Mouse (Mus musculus) limb, embryonic 11.5 days (tissue): ENCODE measurements around the gene Zfp672. TPM values are rescaled to one million over a fixed set of nuclear protein-coding genes. Genes with fewer than 3 reads are reported as not detected.
"Not testable (repeated sequence)": the region's sequence is repeated elsewhere in the genome, so short reads cannot be mapped to it uniquely, and the experiment has no call there.

Experiments used
- ATAC-seq: fragments of 200-750 bp; cut with Nextera tagmentation; 2 replicates; pipeline ENCODE4 v1.8.0; 2017; ENCODE audit warnings: low read depth; ENCODE audit not compliant: insufficient number of reproducible peaks, low FRiP score, low TSS enrichment
- DNase-seq: peaks from one replicate; pipeline ENCODE4 v3.0.0-alpha.2; 2015; ENCODE audit warnings: low spot score
- H3K27ac ChIP-seq: fragments of 300-500 bp; sonication (generic); replicated peaks from 2 replicates; pipeline ENCODE4 v1.5.1; 2014; ENCODE audit warnings: low read depth, mild to moderate bottlenecking, low read length
- H3K27me3 ChIP-seq: fragments of 300-500 bp; sonication (generic); 2 replicates; pipeline ENCODE4 v1.6.1; 2014; ENCODE audit warnings: mild to moderate bottlenecking, low read length, mixed read lengths; ENCODE audit not compliant: control insufficient read depth, insufficient read depth
- H3K36me3 ChIP-seq: fragments of 300-500 bp; sonication (generic); 2 replicates; pipeline ENCODE4 v1.6.1; 2014; ENCODE audit warnings: mild to moderate bottlenecking, low read length, moderate library complexity, mixed read lengths; ENCODE audit not compliant: control insufficient read depth, insufficient read depth
- H3K4me1 ChIP-seq: fragments of 300-500 bp; sonication (generic); 2 replicates; pipeline ENCODE4 v1.6.1; 2014; ENCODE audit warnings: low read length, mixed read lengths; ENCODE audit not compliant: control insufficient read depth, insufficient read depth
- H3K4me2 ChIP-seq: fragments of 300-500 bp; sonication (generic); 2 replicates; pipeline ENCODE4 v1.6.1; 2014; ENCODE audit warnings: low read depth, mild to moderate bottlenecking, moderate library complexity; ENCODE audit not compliant: severe bottlenecking
- H3K4me3 ChIP-seq: fragments of 300-500 bp; sonication (generic); 2 replicates; pipeline ENCODE4 v1.5.1; 2014; ENCODE audit warnings: low read depth, low read length
- H3K9ac ChIP-seq: fragments of 300-500 bp; sonication (generic); 2 replicates; pipeline ENCODE4 v1.6.1; 2014; ENCODE audit warnings: mild to moderate bottlenecking, low read length
- H3K9me3 ChIP-seq: fragments of 300-500 bp; sonication (generic); 2 replicates; pipeline ENCODE4 v1.6.1; 2016; ENCODE audit warnings: low read length; ENCODE audit not compliant: control insufficient read depth
- WGBS: fragments of 180-500 bp; shearing (Covaris S2); extraction: QIAGEN DNeasy Blood & Tissue Kit; methylation state at CpG from one replicate; pipeline ENCODE4 v1.1.7; 2014; 5-methylcytosine and 5-hydroxymethylcytosine counted together
- polyA plus RNA-seq: library from polyadenylated mRNA; unstranded; fragments of >200 nt; fragmentation: Nextera tagmentation; extraction: Ambion mirVana; gene quantifications from 2 replicates; pipeline ENCODE4 v1.2.1, GENCODE M21; 2014

Zfp672 gene
- polyA plus RNA-seq: 24.6 and 28.2 TPM in 2 replicates

DNA sequence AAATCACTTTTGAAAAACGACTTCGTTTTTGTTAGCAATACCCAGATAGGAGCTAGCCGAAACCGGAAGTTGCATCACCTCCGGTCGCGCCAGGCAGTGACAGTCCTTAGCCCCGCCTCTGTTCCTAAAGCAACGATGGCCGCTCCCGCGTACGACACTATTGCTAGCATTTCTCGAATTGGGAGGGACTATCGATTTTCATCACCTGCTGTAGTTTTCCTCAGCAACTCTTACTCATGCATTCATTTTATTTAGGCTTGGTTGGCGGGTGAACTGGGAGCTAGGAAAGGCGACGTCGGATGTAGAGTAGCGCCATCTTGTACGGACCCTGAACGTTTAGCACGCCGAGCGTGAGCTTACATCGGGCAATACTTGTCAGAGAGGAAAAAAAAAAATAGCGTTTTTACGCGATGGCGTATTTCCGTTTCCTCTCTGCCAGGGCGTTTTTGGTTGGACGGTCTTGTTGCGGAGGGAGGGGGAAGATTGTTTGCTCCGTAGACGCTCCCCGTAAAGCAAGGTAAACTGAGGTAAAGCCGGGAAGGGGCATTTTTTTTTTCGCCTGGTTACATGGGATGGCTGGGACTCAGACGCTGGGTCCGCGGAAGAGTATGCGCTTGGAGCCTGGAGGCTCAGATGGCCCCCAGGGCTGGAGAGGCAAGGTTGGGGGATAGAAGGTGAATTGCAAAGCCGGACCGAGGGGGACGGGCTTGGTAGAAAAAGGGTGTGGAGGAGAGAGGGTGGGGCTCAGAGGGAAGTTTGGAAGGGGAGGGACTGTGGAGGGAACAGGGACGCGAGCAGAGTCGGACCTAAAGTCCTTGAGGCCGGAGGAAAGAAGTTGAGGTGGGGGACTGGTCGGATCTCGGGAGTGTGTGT, at the start of gene Zfp672, which contains the start of gene Sh3bp5l:
Zfp672 (minus strand) TSS at position 64 of the 873 bp plus-strand sequence.
Sh3bp5l (plus strand) TSS at position 449 of the 873 bp plus-strand sequence.
- H3K4me3 ChIP-seq: peak within 1 kb of the TSS; percentile 79
- under 1% methylated on average over 52 of the region's 52 CpGs for WGBS
- H3K4me2 ChIP-seq: peak within 1 kb of the TSS; percentile 96
- H3K4me1 ChIP-seq: peaks cover 14% of the 10 kb centered on the region
- no peak within 1 kb of the TSS for H3K27ac ChIP-seq
- H3K27me3 ChIP-seq: no peaks in the 10 kb centered on the region
- ATAC-seq (peak; percentile 93), DNase-seq (peak; percentile 91)
- peak within 1 kb of the TSS; percentile 84 for H3K9ac ChIP-seq
- no peaks in the 10 kb centered on the region for H3K9me3 ChIP-seq
- no peaks in the 10 kb centered on the region for H3K36me3 ChIP-seq

DNA sequence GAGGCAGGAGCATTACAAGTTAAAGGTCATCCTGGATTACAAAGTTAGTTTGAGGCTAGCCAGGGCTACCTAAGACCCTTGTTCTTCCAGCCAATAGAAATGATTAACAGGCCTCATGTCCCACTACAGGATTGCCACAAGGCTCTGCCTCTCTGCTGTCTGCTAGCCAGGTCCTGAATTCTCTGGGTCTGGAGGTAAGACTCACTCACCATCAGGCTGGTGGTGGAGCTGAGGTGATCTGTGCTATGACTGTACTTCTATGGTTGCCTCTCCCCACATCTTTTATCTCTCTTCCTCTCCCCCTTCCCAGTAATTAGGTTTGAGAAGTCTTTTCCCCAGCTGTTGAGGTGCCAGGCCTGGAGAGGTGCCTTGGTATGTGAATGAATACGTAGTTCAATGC, 49.4 kb upstream of the Zfp672 start:
- Histone ChIP-seq H3K4me1 (no peaks in the 10 kb centered on the region), H3K36me3 (no peaks in the 10 kb centered on the region), H3K27ac (no peak overlapping the region), H3K4me2 (no peak overlapping the region), H3K9me3 (no peaks in the 10 kb centered on the region), H3K27me3 (no peaks in the 10 kb centered on the region), H3K9ac (no peak overlapping the region), H3K4me3 (no peak overlapping the region)
- ATAC-seq: no peak
- 84% methylated on average over 1 of the region's 1 CpGs for WGBS
- no peak for DNase-seq

DNA sequence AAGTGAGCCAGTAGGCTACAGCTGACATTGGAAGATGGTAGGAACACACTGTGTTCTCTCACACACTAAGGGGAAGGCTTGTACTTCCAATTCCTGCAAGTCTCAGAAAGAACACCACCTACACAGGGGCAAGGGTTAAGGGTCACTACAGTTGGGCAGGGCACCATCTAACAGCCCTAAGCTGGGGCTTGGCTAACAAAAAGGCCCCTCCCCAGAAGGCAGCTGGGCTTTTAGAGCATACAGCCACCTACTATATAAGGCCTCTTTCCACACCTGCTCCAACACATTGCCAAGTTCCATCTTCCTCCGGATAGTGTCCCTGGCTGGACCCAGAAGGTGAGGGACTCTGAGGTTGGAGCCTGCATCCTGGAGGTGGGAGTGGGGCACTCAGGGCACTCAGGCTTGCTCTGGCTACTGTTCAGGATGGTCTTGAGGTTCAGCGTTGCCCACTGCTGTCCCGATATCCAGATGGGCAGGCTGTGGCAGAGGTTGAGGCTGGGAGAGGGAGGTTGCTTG, 48.7 kb upstream of the Zfp672 start, which contains the start of gene Lypd8:
Lypd8 (plus strand) TSS at position 281 of the 516 bp plus-strand sequence.
- no peak for ATAC-seq

DNA sequence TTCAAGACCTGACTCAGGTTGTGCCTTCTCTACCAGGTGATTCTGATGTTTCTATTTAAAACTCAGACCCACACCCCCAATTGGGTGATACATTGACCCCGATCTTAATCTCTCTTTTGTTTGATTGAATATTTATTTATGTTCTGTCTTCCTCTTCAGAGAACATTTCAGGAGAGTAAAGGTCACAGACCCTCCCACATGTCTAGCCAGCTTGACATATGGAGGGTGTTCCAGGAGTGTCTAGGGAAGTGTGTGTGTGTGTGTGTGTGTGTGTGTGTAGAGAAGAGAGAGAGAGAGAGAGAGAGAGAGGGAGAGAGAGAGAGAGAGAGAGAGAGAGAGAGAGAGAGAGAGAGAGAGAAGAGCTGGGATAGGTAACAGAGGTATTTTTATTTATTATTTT, 47.5 kb upstream of the Zfp672 start:
- Histone ChIP-seq H3K27me3 (no peaks in the 10 kb centered on the region), H3K4me3 (no peak overlapping the region), H3K9me3 (no peaks in the 10 kb centered on the region), H3K36me3 (no peaks in the 10 kb centered on the region), H3K4me2 (no peak overlapping the region), H3K27ac (no peak overlapping the region), H3K4me1 (no peaks in the 10 kb centered on the region), H3K9ac (no peak overlapping the region)
- ATAC-seq: no peak
- DNase-seq: no peak
- 74% methylated on average over 1 of the region's 1 CpGs for WGBS

More for the DNA sequence above, 48.7 kb upstream of the Zfp672 start, which contains the start of gene Lypd8:
- H3K9ac ChIP-seq: no peak within 1 kb of the TSS
- 94% methylated on average over 3 of the region's 3 CpGs for WGBS
- H3K4me2 ChIP-seq: no peak within 1 kb of the TSS
- H3K9me3 ChIP-seq: no peaks in the 10 kb centered on the region
- H3K4me1 ChIP-seq: no peaks in the 10 kb centered on the region
- H3K4me3 ChIP-seq: no peak within 1 kb of the TSS
- DNase-seq: no peak
- H3K36me3 ChIP-seq: no peaks in the 10 kb centered on the region
- H3K27me3 ChIP-seq: no peaks in the 10 kb centered on the region
- no peak within 1 kb of the TSS for H3K27ac ChIP-seq

DNA sequence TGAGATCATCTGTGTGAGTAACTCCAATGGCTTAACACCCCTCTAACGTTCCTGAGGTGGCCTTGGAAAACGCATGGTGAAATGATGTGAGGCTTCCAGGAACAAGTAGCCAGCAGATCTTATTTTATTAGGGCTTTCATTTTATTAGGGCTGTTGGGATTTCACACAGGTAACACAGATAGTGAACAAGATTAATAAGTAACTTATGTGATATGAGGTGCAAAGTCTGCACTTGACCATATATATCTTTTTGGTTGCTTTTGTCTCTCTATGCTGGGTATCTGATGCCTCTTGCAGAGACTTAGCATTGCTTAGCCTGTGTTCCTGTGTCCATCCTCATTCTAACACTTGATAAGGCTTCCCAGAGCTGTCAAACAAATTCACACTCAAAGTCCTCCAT, 47.1 kb upstream of the Zfp672 start:
- ATAC-seq: no peak
- Histone ChIP-seq H3K4me1 (no peaks in the 10 kb centered on the region), H3K27me3 (no peaks in the 10 kb centered on the region), H3K36me3 (no peaks in the 10 kb centered on the region), H3K9ac (no peak overlapping the region), H3K27ac (no peak overlapping the region), H3K4me3 (no peak overlapping the region), H3K9me3 (no peaks in the 10 kb centered on the region), H3K4me2 (no peak overlapping the region)
- WGBS: 82% methylated on average over 2 of the region's 2 CpGs
- no peak for DNase-seq

DNA sequence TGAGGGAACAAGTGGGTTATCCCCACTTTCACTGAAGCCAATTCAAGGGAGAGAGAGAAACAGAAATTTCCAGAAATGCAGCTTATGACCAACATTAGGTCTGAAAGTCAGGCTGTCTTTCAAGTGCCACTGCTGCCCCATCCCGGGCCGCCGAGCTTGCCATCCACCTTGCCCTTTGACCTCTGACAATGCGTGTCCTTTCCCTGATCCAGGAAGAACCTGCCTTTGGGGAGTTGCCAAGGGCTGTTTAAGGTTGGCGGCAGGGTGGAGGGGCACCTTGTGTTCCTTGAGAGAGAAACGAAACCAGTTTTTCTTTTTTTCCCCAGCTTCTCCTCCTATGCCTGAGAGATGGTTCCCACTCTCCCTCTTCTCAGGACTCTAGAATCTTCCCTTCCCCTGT, 36.1 kb upstream of the Zfp672 start:
- H3K36me3 ChIP-seq, H3K9ac ChIP-seq, DNase-seq, H3K4me3 ChIP-seq, H3K9me3 ChIP-seq, H3K4me2 ChIP-seq, H3K4me1 ChIP-seq, H3K27ac ChIP-seq, H3K27me3 ChIP-seq, ATAC-seq: not testable (repeated sequence)
- no CpG with 5 or more reads among the region's 6 CpGs for WGBS

DNA sequence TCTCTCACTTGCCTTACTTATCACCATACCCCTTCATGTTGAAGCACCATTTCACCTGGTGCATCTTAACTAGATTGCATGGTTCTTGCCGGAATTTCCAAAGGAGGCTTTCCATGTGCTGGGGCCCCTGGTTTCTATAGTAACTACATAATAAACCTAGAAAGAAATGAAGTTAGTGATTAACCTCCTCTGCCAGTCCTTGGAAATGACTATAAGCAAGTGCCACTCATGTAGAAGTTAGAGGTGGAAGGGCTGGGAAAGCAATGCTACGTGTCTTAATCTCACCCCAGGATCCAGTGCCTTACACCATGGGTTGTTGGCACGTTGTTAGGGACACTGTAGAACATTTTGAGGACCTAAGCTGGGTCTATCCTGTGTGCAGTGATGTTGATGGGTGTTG, 34.3 kb upstream of the Zfp672 start:
- H3K4me3 ChIP-seq: no peak overlapping the region
- H3K9ac ChIP-seq: no peak overlapping the region
- 71% methylated on average over 3 of the region's 3 CpGs for WGBS
- no peak overlapping the region for H3K4me2 ChIP-seq
- no peak overlapping the region for H3K27ac ChIP-seq
- ATAC-seq (no peak), DNase-seq (no peak)
- no peaks in the 10 kb centered on the region for H3K36me3 ChIP-seq
- no peaks in the 10 kb centered on the region for H3K4me1 ChIP-seq
- no peaks in the 10 kb centered on the region for H3K9me3 ChIP-seq
- H3K27me3 ChIP-seq: no peaks in the 10 kb centered on the region

DNA sequence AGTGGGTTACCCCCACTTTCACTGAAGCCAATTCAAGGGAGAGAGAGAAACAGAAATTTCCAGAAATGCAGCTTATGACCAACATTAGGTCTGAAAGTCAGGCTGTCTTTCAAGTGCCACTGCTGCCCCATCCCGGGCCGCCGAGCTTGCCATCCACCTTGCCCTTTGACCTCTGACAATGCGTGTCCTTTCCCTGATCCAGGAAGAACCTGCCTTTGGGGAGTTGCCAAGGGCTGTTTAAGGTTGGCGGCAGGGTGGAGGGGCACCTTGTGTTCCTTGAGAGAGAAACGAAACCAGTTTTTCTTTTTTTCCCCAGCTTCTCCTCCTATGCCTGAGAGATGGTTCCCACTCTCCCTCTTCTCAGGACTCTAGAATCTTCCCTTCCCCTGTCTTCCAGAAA, 32.4 kb upstream of the Zfp672 start:
- H3K27me3 ChIP-seq, DNase-seq, H3K4me1 ChIP-seq, ATAC-seq, H3K9ac ChIP-seq, H3K27ac ChIP-seq, H3K4me2 ChIP-seq, H3K4me3 ChIP-seq, H3K9me3 ChIP-seq, H3K36me3 ChIP-seq: not testable (repeated sequence)
- WGBS: no CpG with 5 or more reads among the region's 6 CpGs
